Mouse (Mus musculus) intestine, embryonic 15.5 days (tissue): ENCODE results near the gene Lmna. TPM values are rescaled to one million over a fixed set of nuclear protein-coding genes. Genes with fewer than 3 reads are reported as not detected.

Experiments used
- ATAC-seq: fragments of 200-750 bp; cut with Nextera tagmentation; 2 replicates; pipeline ENCODE4 v1.8.0; 2017; ENCODE audit warnings: moderate TSS enrichment, moderate library complexity
- H3K27ac ChIP-seq: fragments of 300-500 bp; sonication (generic); 2 replicates; pipeline ENCODE4 v1.5.1; 2015; ENCODE audit warnings: mild to moderate bottlenecking, inconsistent platforms
- H3K27me3 ChIP-seq: fragments of 300-500 bp; sonication (generic); replicated peaks from 2 replicates; pipeline ENCODE4 v1.6.1; 2015; ENCODE audit warnings: inconsistent platforms
- H3K36me3 ChIP-seq: fragments of 300-500 bp; sonication (generic); 2 replicates; pipeline ENCODE4 v1.6.1; 2015; ENCODE audit warnings: inconsistent platforms
- H3K4me1 ChIP-seq: fragments of 300-500 bp; sonication (generic); replicated peaks from 2 replicates; pipeline ENCODE4 v1.6.1; 2015; ENCODE audit warnings: inconsistent platforms
- H3K4me2 ChIP-seq: fragments of 300-500 bp; sonication (generic); replicated peaks from 2 replicates; pipeline ENCODE4 v1.6.1; 2015; ENCODE audit warnings: mild to moderate bottlenecking, inconsistent platforms
- H3K4me3 ChIP-seq: fragments of 300-500 bp; sonication (generic); replicated peaks from 2 replicates; pipeline ENCODE4 v1.5.1; 2015; ENCODE audit warnings: inconsistent platforms
- H3K9ac ChIP-seq: fragments of 300-500 bp; sonication (generic); 2 replicates; pipeline ENCODE4 v1.6.1; 2015; ENCODE audit warnings: inconsistent platforms
- H3K9me3 ChIP-seq: fragments of 300-500 bp; sonication (generic); 2 replicates; pipeline ENCODE4 v1.6.1; 2016; ENCODE audit warnings: inconsistent platforms
- WGBS: fragments of 180-500 bp; shearing (Covaris S2); methylation state at CpG from one replicate; pipeline ENCODE4 v1.1.7; 2015; 5-methylcytosine and 5-hydroxymethylcytosine counted together
- polyA plus RNA-seq: library from polyadenylated mRNA; unstranded; fragments of >200 nt; fragmentation: Nextera tagmentation; extraction: Ambion mirVana; gene quantifications from 2 replicates; pipeline ENCODE4 v1.2.1, GENCODE M21; 2015

Gene Lmna
- polyA plus RNA-seq, 1 experiment from 2014 or later, result 120 TPM

DNA sequence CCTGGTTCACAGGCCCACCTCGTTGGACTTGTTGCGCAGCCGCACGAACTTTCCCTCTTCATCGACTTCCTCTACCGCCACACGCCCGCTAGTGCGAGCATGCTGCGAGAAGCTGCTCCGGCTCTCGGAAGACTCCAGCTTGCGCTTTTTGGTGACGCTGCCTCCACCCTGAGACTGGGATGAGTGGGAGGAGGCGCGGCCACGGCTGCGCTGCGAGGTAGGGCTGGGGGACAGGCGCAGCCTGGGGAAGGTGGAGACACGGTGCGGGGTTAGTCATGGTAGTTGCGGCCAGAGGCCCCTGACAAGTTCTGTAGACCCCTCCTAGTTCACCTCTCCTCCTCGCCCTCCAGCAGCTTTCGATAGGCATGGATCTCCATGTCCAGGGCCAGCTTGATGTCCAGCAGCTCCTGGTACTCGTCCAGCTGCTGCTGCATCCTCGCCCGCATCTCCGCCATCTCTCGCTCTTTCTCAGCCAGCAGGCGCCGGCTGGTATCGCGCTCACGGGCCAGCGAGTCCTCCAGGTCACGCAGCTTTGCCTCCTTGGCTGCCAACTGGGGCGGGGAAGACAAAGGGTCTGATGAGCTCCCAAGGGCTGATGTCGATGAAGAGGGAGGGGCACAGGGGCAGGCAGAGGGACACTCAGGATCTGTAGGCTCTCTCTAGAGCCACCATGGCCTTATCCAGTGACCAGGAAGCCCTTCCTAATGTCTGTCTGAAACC is 25.0 kb downstream of the Lmna start:
- H3K27ac ChIP-seq, result no peak overlapping the region
- peak overlapping the region; percentile 39 for H3K4me2 ChIP-seq
- H3K36me3 ChIP-seq, result peaks cover 24% of the 10 kb centered on the region
- no peak for ATAC-seq
- H3K27me3 ChIP-seq, result peaks cover 10% of the 10 kb centered on the region; the same call in 1 of the 2 replicates
- no peaks in the 10 kb centered on the region for H3K9me3 ChIP-seq
- H3K4me3 ChIP-seq, result 0 out of 2 replicates have a peak overlapping the region, but pooled peaks have one; percentile 12
- 34% methylated on average over 39 of the region's 39 CpGs for WGBS
- H3K4me1 ChIP-seq, result peaks cover 26% of the 10 kb centered on the region
- H3K9ac ChIP-seq, result no peak overlapping the region

- WGBS, result 5% methylated on average over 5 of the region's 5 CpGs
- peak; percentile 44; the same call in 1 of the 2 replicates for ATAC-seq
- H3K27me3 ChIP-seq, result peaks cover 10% of the 10 kb centered on the region; the same call in 1 of the 2 replicates
Measured at GRCm38 (mm10) chr3:88483621-88484020, 26.1 kb downstream of the Lmna start.

GRCm38 (mm10) chr3:88483141-88483540 is 26.6 kb downstream of the Lmna start:
- ATAC-seq, result no peak

More at GRCm38 (mm10) chr3:88483621-88484020, 26.1 kb downstream of the Lmna start:
- Histone ChIP-seq H3K27ac (no peak overlapping the region), H3K4me2 (no peak overlapping the region), H3K4me3 (no peak overlapping the region), H3K9ac (no peak overlapping the region), H3K4me1 (peaks cover 17% of the 10 kb centered on the region), H3K36me3 (peaks cover 24% of the 10 kb centered on the region), H3K9me3 (no peaks in the 10 kb centered on the region)

GRCm38 (mm10) chr3:88482336-88482735 is 27.4 kb downstream of the Lmna start:
- ATAC-seq, result no peak

More at GRCm38 (mm10) chr3:88483141-88483540, 26.6 kb downstream of the Lmna start:
- H3K27me3 ChIP-seq, result peaks cover 10% of the 10 kb centered on the region; the same call in 1 of the 2 replicates
- H3K4me3 ChIP-seq, result no peak overlapping the region
- H3K9ac ChIP-seq, result no peak overlapping the region
- H3K27ac ChIP-seq, result no peak overlapping the region
- H3K4me2 ChIP-seq, result no peak overlapping the region
- no peaks in the 10 kb centered on the region for H3K9me3 ChIP-seq
- WGBS, result 76% methylated on average over 8 of the region's 8 CpGs
- H3K4me1 ChIP-seq, result peaks cover 12% of the 10 kb centered on the region; the same call in 1 of the 2 replicates
- H3K36me3 ChIP-seq, result peaks cover 24% of the 10 kb centered on the region

GRCm38 (mm10) chr3:88481372-88482040 is 28.2 kb downstream of the Lmna start:
- Histone ChIP-seq H3K27me3 (peaks cover 6% of the 10 kb centered on the region; the same call in 1 of the 2 replicates), H3K4me3 (no peak overlapping the region), H3K9ac (no peak overlapping the region), H3K27ac (no peak overlapping the region), H3K9me3 (no peaks in the 10 kb centered on the region), H3K4me1 (peaks cover 11% of the 10 kb centered on the region; the same call in 1 of the 2 replicates), H3K4me2 (no peak overlapping the region), H3K36me3 (peaks cover 17% of the 10 kb centered on the region)
- 56% methylated on average over 8 of the region's 8 CpGs for WGBS
- ATAC-seq, result no peak

More at GRCm38 (mm10) chr3:88482336-88482735, 27.4 kb downstream of the Lmna start:
- Histone ChIP-seq H3K27ac (no peak overlapping the region), H3K27me3 (peaks cover 8% of the 10 kb centered on the region; the same call in 1 of the 2 replicates), H3K9ac (no peak overlapping the region), H3K4me1 (peaks cover 11% of the 10 kb centered on the region; the same call in 1 of the 2 replicates), H3K4me3 (no peak overlapping the region), H3K4me2 (no peak overlapping the region), H3K36me3 (peaks cover 21% of the 10 kb centered on the region), H3K9me3 (no peaks in the 10 kb centered on the region)
- 49% methylated on average over 18 of the region's 18 CpGs for WGBS

DNA sequence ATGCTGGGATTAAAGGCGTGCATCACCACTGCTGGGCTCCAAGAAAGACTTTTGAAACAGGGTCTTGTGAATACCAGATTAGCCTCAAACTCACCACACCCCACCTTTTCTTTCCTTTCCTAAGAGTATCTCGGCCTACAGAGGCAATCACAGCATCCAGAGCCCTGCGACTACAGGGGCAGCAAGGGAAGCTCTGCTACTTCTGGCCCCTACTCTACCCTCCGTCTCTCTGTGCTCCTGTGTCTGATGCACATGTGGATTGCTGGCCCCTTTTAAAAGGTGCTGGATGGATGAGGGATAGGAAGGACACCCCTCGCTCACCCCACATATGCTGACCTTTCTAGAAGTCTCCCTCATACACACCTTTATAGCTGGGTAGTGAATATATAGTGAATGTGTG is 29.1 kb downstream of the Lmna start:
- H3K27ac ChIP-seq, result no peak overlapping the region
- ATAC-seq, result no peak
- WGBS, result 86% methylated on average over 5 of the region's 5 CpGs

DNA sequence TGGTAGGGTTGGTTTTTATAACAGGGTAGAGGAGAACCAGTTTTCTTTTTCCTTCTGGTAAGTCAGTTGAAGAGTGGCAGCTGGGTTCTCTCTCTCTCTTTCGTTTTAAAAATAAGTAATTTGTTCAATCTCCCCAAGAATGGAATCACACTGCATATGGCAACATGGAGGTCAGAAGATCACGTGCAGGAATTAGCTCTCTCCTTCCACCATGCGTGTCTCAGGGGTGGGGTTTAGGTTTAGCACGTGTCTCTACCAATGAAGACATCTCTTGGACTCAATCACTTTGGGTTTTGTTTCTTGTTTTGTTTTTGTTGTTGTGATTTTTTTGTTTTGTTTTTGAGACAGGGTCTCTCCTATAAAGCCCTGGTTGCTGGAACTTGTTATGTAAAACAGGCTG is 29.9 kb downstream of the Lmna start:
- H3K4me2 ChIP-seq, result no peak overlapping the region
- ATAC-seq, result no peak
- no peak overlapping the region for H3K27ac ChIP-seq
- no peak overlapping the region for H3K9ac ChIP-seq
- H3K36me3 ChIP-seq, result peaks cover 8% of the 10 kb centered on the region
- peaks cover 5% of the 10 kb centered on the region; the same call in 1 of the 2 replicates for H3K27me3 ChIP-seq
- no peak overlapping the region for H3K4me3 ChIP-seq
- H3K9me3 ChIP-seq, result no peaks in the 10 kb centered on the region
- peaks cover 8% of the 10 kb centered on the region; the same call in 1 of the 2 replicates for H3K4me1 ChIP-seq
- WGBS, result 85% methylated on average over 4 of the region's 4 CpGs

More for the DNA sequence above, 29.1 kb downstream of the Lmna start:
- H3K36me3 ChIP-seq, result peaks cover 10% of the 10 kb centered on the region
- no peak overlapping the region for H3K4me2 ChIP-seq
- H3K27me3 ChIP-seq, result peaks cover 6% of the 10 kb centered on the region; the same call in 1 of the 2 replicates
- H3K9ac ChIP-seq, result no peak overlapping the region
- H3K4me1 ChIP-seq, result peaks cover 11% of the 10 kb centered on the region; the same call in 1 of the 2 replicates
- no peak overlapping the region for H3K4me3 ChIP-seq
- no peaks in the 10 kb centered on the region for H3K9me3 ChIP-seq

- H3K4me3 ChIP-seq, result no peak overlapping the region
- 0 out of 2 replicates have a peak, but pooled peaks cover 3% of the 10 kb centered on the region for H3K4me1 ChIP-seq
- no peak for ATAC-seq
- peaks cover 5% of the 10 kb centered on the region for H3K36me3 ChIP-seq
- H3K27me3 ChIP-seq, result no peaks in the 10 kb centered on the region; the same call in 1 of the 2 replicates
- H3K9me3 ChIP-seq, result no peaks in the 10 kb centered on the region
- H3K27ac ChIP-seq, result no peak overlapping the region
- 57% methylated on average over 3 of the region's 3 CpGs for WGBS
- no peak overlapping the region for H3K9ac ChIP-seq
- no peak overlapping the region for H3K4me2 ChIP-seq
Measured at GRCm38 (mm10) chr3:88479163-88479562, 30.6 kb downstream of the Lmna start.

GRCm38 (mm10) chr3:88477735-88478134 is 32.0 kb downstream of the Lmna start:
- H3K4me1 ChIP-seq, result no peaks in the 10 kb centered on the region
- WGBS, result 2% methylated on average over 8 of the region's 8 CpGs
- H3K36me3 ChIP-seq, result peaks cover under 1% of the 10 kb centered on the region; the same call in 1 of the 2 replicates
- peak; percentile 85 for ATAC-seq
- H3K27ac ChIP-seq, result no peak overlapping the region
- H3K4me2 ChIP-seq, result no peak overlapping the region
- no peak overlapping the region for H3K4me3 ChIP-seq
- no peak overlapping the region for H3K9ac ChIP-seq
- no peaks in the 10 kb centered on the region; the same call in 1 of the 2 replicates for H3K27me3 ChIP-seq
- H3K9me3 ChIP-seq, result no peaks in the 10 kb centered on the region

DNA sequence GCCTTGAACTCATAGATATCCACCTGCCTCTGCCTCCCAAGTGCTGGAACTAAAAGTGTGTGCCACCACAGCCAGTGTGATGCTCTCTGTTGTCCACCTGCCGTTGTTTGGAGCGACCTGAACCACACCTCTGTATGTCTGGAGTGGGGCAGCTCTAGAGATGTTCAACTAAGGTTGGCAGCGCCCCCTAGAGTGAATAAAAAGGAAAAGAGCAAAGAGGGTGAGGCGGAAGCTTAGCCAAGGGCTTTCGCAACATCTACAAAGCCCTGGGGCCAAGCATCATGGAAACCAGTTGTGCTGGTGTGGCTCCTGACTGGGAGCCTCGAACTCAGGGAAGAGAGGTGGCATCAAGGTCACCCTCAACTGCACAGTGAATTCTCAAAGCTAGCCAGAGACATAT is 33.4 kb downstream of the Lmna start:
- Histone ChIP-seq H3K4me3 (no peak overlapping the region), H3K27me3 (no peaks in the 10 kb centered on the region), H3K9ac (no peak overlapping the region), H3K9me3 (no peaks in the 10 kb centered on the region), H3K4me2 (no peak overlapping the region), H3K36me3 (no peaks in the 10 kb centered on the region), H3K4me1 (no peaks in the 10 kb centered on the region), H3K27ac (no peak overlapping the region)
- 68% methylated on average over 6 of the region's 6 CpGs for WGBS
- ATAC-seq, result no peak

DNA sequence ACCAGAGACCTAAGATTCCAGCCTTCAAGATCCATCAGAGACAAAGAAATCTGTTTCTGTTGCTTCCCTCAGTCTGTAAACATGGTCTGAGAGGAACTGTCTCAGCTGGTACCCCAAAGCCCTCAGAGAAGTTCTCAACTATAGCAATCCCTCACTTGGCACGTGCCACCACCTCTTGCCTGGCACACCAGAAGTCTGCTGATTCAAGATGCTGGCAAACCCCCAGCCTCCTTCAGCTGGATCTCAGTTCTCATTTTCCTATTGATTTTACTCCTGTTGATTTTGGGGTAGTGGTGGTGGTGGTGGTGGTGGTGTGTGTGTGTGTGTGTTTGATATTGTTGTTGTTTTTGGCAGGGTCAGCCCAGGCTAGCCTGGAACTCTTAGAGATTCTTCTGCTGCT is 36.2 kb downstream of the Lmna start:
- H3K9me3 ChIP-seq, result no peaks in the 10 kb centered on the region
- no peak overlapping the region for H3K4me2 ChIP-seq
- H3K36me3 ChIP-seq, result no peaks in the 10 kb centered on the region
- no peak overlapping the region for H3K4me3 ChIP-seq
- H3K9ac ChIP-seq, result no peak overlapping the region
- 89% methylated on average over 1 of the region's 1 CpGs for WGBS
- no peaks in the 10 kb centered on the region for H3K27me3 ChIP-seq
- H3K4me1 ChIP-seq, result peaks cover 3% of the 10 kb centered on the region; the same call in 1 of the 2 replicates
- no peak for ATAC-seq
- H3K27ac ChIP-seq, result no peak overlapping the region

DNA sequence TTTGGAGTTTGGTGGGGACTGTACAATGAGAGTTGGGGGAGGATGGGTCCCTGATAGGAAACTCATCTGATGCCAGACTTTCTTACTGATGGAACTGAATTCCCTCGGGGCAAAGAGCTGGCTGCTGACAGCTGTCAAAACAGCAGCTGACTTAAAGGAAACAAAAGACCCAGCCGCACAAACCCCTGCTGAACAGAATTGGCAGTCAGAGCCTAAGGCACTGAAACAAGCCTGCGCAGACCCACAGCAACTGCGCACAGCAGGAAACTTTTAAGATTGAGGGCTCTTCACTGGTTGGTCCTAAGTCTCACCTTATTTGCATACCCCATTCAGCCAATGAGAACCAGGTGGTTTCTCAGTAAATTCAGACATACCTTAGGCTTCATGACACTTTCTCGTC is 36.7 kb downstream of the Lmna start:
- no peak overlapping the region for H3K27ac ChIP-seq
- H3K4me2 ChIP-seq, result no peak overlapping the region
- no peaks in the 10 kb centered on the region for H3K36me3 ChIP-seq
- H3K4me1 ChIP-seq, result peaks cover 3% of the 10 kb centered on the region; the same call in 1 of the 2 replicates
- 45% methylated on average over 5 of the region's 5 CpGs for WGBS
- ATAC-seq, result no peak
- no peak overlapping the region for H3K9ac ChIP-seq
- H3K9me3 ChIP-seq, result no peaks in the 10 kb centered on the region
- H3K4me3 ChIP-seq, result no peak overlapping the region
- no peaks in the 10 kb centered on the region for H3K27me3 ChIP-seq
